In the genomic region with DNA sequence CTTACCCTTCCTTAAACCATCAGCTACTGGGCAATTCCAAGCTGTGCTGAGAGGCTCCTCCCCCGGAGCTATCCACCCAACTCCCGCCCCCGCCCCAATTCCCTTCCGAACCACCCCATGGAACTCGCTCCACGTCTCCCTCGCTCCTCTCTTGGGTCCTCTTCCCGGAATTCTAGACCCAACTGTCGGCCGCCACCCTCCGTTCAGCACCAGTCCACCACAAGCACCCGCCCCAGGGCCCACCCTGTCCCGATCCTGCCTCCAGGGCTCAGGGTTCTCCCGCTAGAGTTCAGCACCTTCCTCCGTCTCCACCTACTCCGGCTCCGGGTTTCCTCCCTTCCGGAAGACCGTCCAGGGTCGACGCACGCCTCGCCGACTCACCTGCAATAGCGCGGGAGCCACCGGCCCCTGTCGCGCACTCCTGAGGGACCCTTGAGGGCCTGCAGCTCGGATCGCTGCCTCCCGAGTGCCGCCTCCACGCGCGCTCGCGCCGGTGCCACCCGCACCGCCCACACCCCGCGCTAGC, we compare ENCODE assay signal across 8 mouse cellular contexts. TPM values are rescaled to one million over a fixed set of nuclear protein-coding genes. Genes with fewer than 3 reads are reported as not detected.
DNase-seq lines count a peak whose midpoint lies in the region; ATAC-seq and TF ChIP-seq lines count a peak whose summit lies in the region.

No protein-coding gene starts in this region.

- no peak for ATAC-seq in heart, embryonic 13.5 days (ENCODE audit: extremely low read depth, insufficient number of reproducible peaks, low FRiP score, low TSS enrichment)
- 0 out of 2 replicates have a peak, but pooled peaks have one; percentile 3 for ATAC-seq in G1E (ENCODE audit: extremely low read depth, insufficient number of reproducible peaks, low FRiP score, poor library complexity, severe bottlenecking)
- ATAC-seq in embryonic facial prominence, embryonic 14.5 days (ENCODE audit: low read depth): peak; percentile 57
- ATAC-seq in limb, embryonic 11.5 days (ENCODE audit: insufficient number of reproducible peaks, low FRiP score, low TSS enrichment, low read depth): peak; percentile 44
- peak; percentile 62 for ATAC-seq in neural tube, embryonic 12.5 days (ENCODE audit: low FRiP score, low read depth)
- no peak for ATAC-seq in activated CD4-positive, CD25-positive, alpha-beta regulatory T cell, adult 4 months

- peaks cover 59% of the 10 kb centered on the region for H3K4me1 ChIP-seq in heart, embryonic 13.5 days
- peaks cover 38% of the 10 kb centered on the region for H3K4me1 ChIP-seq in G1E (ENCODE audit: insufficient read depth, low read depth, low read length)
- peaks cover 49% of the 10 kb centered on the region for H3K4me1 ChIP-seq in embryonic facial prominence, embryonic 14.5 days (ENCODE audit: control insufficient read depth, insufficient read depth, low read length)
- H3K4me1 ChIP-seq in limb, embryonic 11.5 days (ENCODE audit: control insufficient read depth, insufficient read depth, low read length): peaks cover 32% of the 10 kb centered on the region
- H3K4me1 ChIP-seq in neural tube, embryonic 12.5 days: peaks cover 46% of the 10 kb centered on the region

- H3K9me3 ChIP-seq in heart, embryonic 13.5 days: no peaks in the 10 kb centered on the region
- no peaks in the 10 kb centered on the region for H3K9me3 ChIP-seq in G1E (replicated peaks)
- no peaks in the 10 kb centered on the region for H3K9me3 ChIP-seq in embryonic facial prominence, embryonic 14.5 days (ENCODE audit: control insufficient read depth, low read length)
- H3K9me3 ChIP-seq in limb, embryonic 11.5 days (ENCODE audit: control insufficient read depth, low read length): no peaks in the 10 kb centered on the region
- no peaks in the 10 kb centered on the region for H3K9me3 ChIP-seq in neural tube, embryonic 12.5 days

- peak overlapping the region; percentile 76 for H3K4me2 ChIP-seq in heart, embryonic 13.5 days
- H3K4me2 ChIP-seq in embryonic facial prominence, embryonic 14.5 days (ENCODE audit: low read depth, low read length): peak overlapping the region; percentile 78
- peak overlapping the region; percentile 76 for H3K4me2 ChIP-seq in limb, embryonic 11.5 days (ENCODE audit: low read depth, severe bottlenecking)
- peak overlapping the region; percentile 99 for H3K4me2 ChIP-seq in neural tube, embryonic 12.5 days (replicated peaks)

- H3K27me3 ChIP-seq in heart, embryonic 13.5 days (replicated peaks): peaks cover 45% of the 10 kb centered on the region
- H3K27me3 ChIP-seq in G1E (ENCODE audit: insufficient read depth, low read length): peaks cover 89% of the 10 kb centered on the region
- H3K27me3 ChIP-seq in embryonic facial prominence, embryonic 14.5 days (replicated peaks; ENCODE audit: control insufficient read depth, insufficient read depth, low read length): no peaks in the 10 kb centered on the region
- no peaks in the 10 kb centered on the region for H3K27me3 ChIP-seq in limb, embryonic 11.5 days (ENCODE audit: control insufficient read depth, insufficient read depth, low read length)
- peaks cover 11% of the 10 kb centered on the region; the same call in 1 of the 2 replicates for H3K27me3 ChIP-seq in neural tube, embryonic 12.5 days (replicated peaks)

- under 1% methylated on average over 43 of the region's 43 CpGs for WGBS in heart, embryonic 13.5 days
- under 1% methylated on average over 30 of the region's 43 CpGs for WGBS in embryonic facial prominence, embryonic 14.5 days
- WGBS in limb, embryonic 11.5 days: under 1% methylated on average over 43 of the region's 43 CpGs
- under 1% methylated on average over 42 of the region's 43 CpGs for WGBS in neural tube, embryonic 12.5 days

- H3K36me3 ChIP-seq in heart, embryonic 13.5 days: no peaks in the 10 kb centered on the region
- H3K36me3 ChIP-seq in G1E (replicated peaks): no peaks in the 10 kb centered on the region
- no peaks in the 10 kb centered on the region for H3K36me3 ChIP-seq in embryonic facial prominence, embryonic 14.5 days (ENCODE audit: control insufficient read depth, insufficient read depth, low read length)
- no peaks in the 10 kb centered on the region for H3K36me3 ChIP-seq in limb, embryonic 11.5 days (ENCODE audit: control insufficient read depth, insufficient read depth, low read length)
- no peaks in the 10 kb centered on the region for H3K36me3 ChIP-seq in neural tube, embryonic 12.5 days

- H3K27ac ChIP-seq in heart, embryonic 13.5 days (replicated peaks): peak overlapping the region; percentile 58
- peak overlapping the region; percentile 81 for H3K27ac ChIP-seq in embryonic facial prominence, embryonic 14.5 days (replicated peaks; ENCODE audit: low read depth, low read length)
- peak overlapping the region; percentile 76 for H3K27ac ChIP-seq in limb, embryonic 11.5 days (replicated peaks; ENCODE audit: low read depth, low read length)
- H3K27ac ChIP-seq in neural tube, embryonic 12.5 days: no peak overlapping the region; the same call in 1 of the 2 replicates

- no peak for TF ChIP-seq CTCF in G1E (IDR thresholded peaks at IDR 0.05; ENCODE audit: low read depth, low read length)

- DNase-seq in heart, postnatal 25 days (ENCODE audit: low spot score): no peak
- peak; percentile 80 for DNase-seq in G1E (ENCODE audit: low spot score)
- DNase-seq in embryonic facial prominence, embryonic 14.5 days (ENCODE audit: low spot score): no peak
- DNase-seq in limb, embryonic 11.5 days (ENCODE audit: low spot score): no peak
- no peak for DNase-seq in spleen, adult 18-20 months

- peak overlapping the region; percentile 79 for H3K9ac ChIP-seq in heart, embryonic 13.5 days
- H3K9ac ChIP-seq in embryonic facial prominence, embryonic 14.5 days (ENCODE audit: low read depth, low read length): peak overlapping the region; percentile 71
- peak overlapping the region; percentile 66 for H3K9ac ChIP-seq in limb, embryonic 11.5 days (ENCODE audit: low read length)
- H3K9ac ChIP-seq in neural tube, embryonic 12.5 days: peak overlapping the region; percentile 77

- peak overlapping the region; percentile 83 for H3K4me3 ChIP-seq in heart, embryonic 13.5 days
- peak overlapping the region; percentile 76 for H3K4me3 ChIP-seq in G1E (ENCODE audit: low read depth, low read length)
- H3K4me3 ChIP-seq in embryonic facial prominence, embryonic 14.5 days (ENCODE audit: low read depth, low read length): peak overlapping the region; percentile 70
- H3K4me3 ChIP-seq in limb, embryonic 11.5 days (ENCODE audit: low read depth, low read length): peak overlapping the region; percentile 69
- peak overlapping the region; percentile 60 for H3K4me3 ChIP-seq in neural tube, embryonic 12.5 days

- intact Hi-C loops in heart, postnatal 25 days (cut with DNase I): loop anchor here (10.0 kb wide), 1 partner anchor 143 kb away; the partner anchor contains the start of gene Cep131

RNA-seq across cellular contexts. Expression of gene Baiap2, which starts 0.3 kb away (rescaled TPM):
- 12.3 and 12.4 TPM in 2 replicates for polyA plus RNA-seq in heart, embryonic 13.5 days (2015; fragmentation: Nextera tagmentation; extraction: Ambion mirVana)
- total RNA-seq in heart, postnatal 25 days (2021): 1 to 10 TPM; 7.1 to 8.0 TPM
- 0.39 and 0.98 TPM in 2 replicates for total RNA-seq in G1E (2014; fragmentation: Nextera tagmentation)
- total RNA-seq in G1E (2017): 3.4 and 3.6 TPM in 2 replicates
- 14.0 and 19.5 TPM in 2 replicates for polyA plus RNA-seq in G1E (2012)
- 22.1 and 26.5 TPM in 2 replicates for polyA plus RNA-seq in embryonic facial prominence, embryonic 14.5 days (2014; fragmentation: Nextera tagmentation; extraction: Ambion mirVana)
- polyA plus RNA-seq in limb, embryonic 11.5 days (2014; fragmentation: Nextera tagmentation; extraction: Ambion mirVana): 14.8 and 17.7 TPM in 2 replicates
- polyA plus RNA-seq in neural tube, embryonic 12.5 days (2016; fragmentation: Nextera tagmentation; extraction: Ambion mirVana): 10.4 and 11.8 TPM in 2 replicates
- polyA plus RNA-seq in activated CD4-positive, CD25-positive, alpha-beta regulatory T cell, adult 4 months (2017; shearing (Covaris generic)): 10 to 100 TPM in 1 of 2 experiments, 1 to 10 TPM in 1; 6.9 to 12.0 TPM

RNA-seq across cellular contexts. Expression of gene Chmp6, which starts 29.0 kb away (rescaled TPM):
- 68.4 and 71.2 TPM in 2 replicates for polyA plus RNA-seq in heart, embryonic 13.5 days (2015; fragmentation: Nextera tagmentation; extraction: Ambion mirVana)
- 10 to 100 TPM; 29.5 to 30.4 TPM for total RNA-seq in heart, postnatal 25 days (2021)
- total RNA-seq in G1E (2014; fragmentation: Nextera tagmentation) (6.7 and 8.4 TPM in 2 replicates), G1E (2017) (28.5 and 30.8 TPM in 2 replicates)
- 53.1 and 59.0 TPM in 2 replicates for polyA plus RNA-seq in G1E (2012)
- 77.9 and 89.3 TPM in 2 replicates for polyA plus RNA-seq in embryonic facial prominence, embryonic 14.5 days (2014; fragmentation: Nextera tagmentation; extraction: Ambion mirVana)
- polyA plus RNA-seq in limb, embryonic 11.5 days (2014; fragmentation: Nextera tagmentation; extraction: Ambion mirVana): 101 and 109 TPM in 2 replicates
- 95.6 and 99.4 TPM in 2 replicates for polyA plus RNA-seq in neural tube, embryonic 12.5 days (2016; fragmentation: Nextera tagmentation; extraction: Ambion mirVana)
- 10 to 100 TPM; 46.6 to 52.0 TPM for polyA plus RNA-seq in activated CD4-positive, CD25-positive, alpha-beta regulatory T cell, adult 4 months (2017; shearing (Covaris generic))

Comparison
In these comparisons a context has a peak if more than half of its experiments do, and no peak if none do; other contexts are left out.
1. ATAC-seq: peak in G1E (single experiment), embryonic facial prominence, embryonic 14.5 days (single experiment), limb, embryonic 11.5 days (single experiment) and neural tube, embryonic 12.5 days (single experiment); none in heart, embryonic 13.5 days (single experiment) and activated CD4-positive, CD25-positive, alpha-beta regulatory T cell, adult 4 months (single experiment).
2. Peak in every context shown above with its lines, with median percentiles within 50 percentile points of each other: H3K4me2 ChIP-seq, H3K4me3 ChIP-seq and H3K9ac ChIP-seq.